Mouse (Mus musculus): ENCODE data around the gene Exoc1. TPM values are rescaled to one million over a fixed set of nuclear protein-coding genes. Genes with fewer than 3 reads are reported as not detected.

The Exoc1 gene
- polyA plus RNA-seq, 1 experiment from 2014 or later, result 24.7 TPM

Other genes starting within 250 kb of the Exoc1 start
- gene Clock, start 224.5 kb upstream of the Exoc1 start, polyA plus RNA-seq (2014; fragmentation: Nextera tagmentation; extraction: Ambion mirVana), result 15.0 and 15.1 TPM in 2 replicates
- gene Pdcl2, start 198.2 kb upstream of the Exoc1 start, polyA plus RNA-seq (2014; fragmentation: Nextera tagmentation; extraction: Ambion mirVana), result not detected in 2 replicates
- gene Nmu, start 165.5 kb upstream of the Exoc1 start, polyA plus RNA-seq (2014; fragmentation: Nextera tagmentation; extraction: Ambion mirVana), result not detected in 2 replicates
- not detected in 2 replicates for gene Gm7271, start 45.3 kb upstream of the Exoc1 start, polyA plus RNA-seq (2014; fragmentation: Nextera tagmentation; extraction: Ambion mirVana)
- 5.2 and 5.3 TPM in 2 replicates for gene Cep135, start 59.4 kb downstream of the Exoc1 start, polyA plus RNA-seq (2014; fragmentation: Nextera tagmentation; extraction: Ambion mirVana)
- gene C530008M17Rik, start 127.2 kb downstream of the Exoc1 start, polyA plus RNA-seq (2014; fragmentation: Nextera tagmentation; extraction: Ambion mirVana), result 36.1 and 38.0 TPM in 2 replicates

All from heart, embryonic 14.5 days (tissue).